Mouse (Mus musculus) B cell, adult (primary cell): ENCODE data around the gene Ccdc70. TPM values are rescaled to one million over a fixed set of nuclear protein-coding genes. Genes with fewer than 3 reads are reported as not detected.

Source experiments
- total RNA-seq: library from RNA; stranded (reverse); gene quantifications from 4 replicates; pipeline ENCODE4 v1.2.4, GENCODE M21; 2023; ENCODE audit not compliant: inconsistent age

Gene Ccdc70
- not detected in 4 replicates for total RNA-seq

DNA sequence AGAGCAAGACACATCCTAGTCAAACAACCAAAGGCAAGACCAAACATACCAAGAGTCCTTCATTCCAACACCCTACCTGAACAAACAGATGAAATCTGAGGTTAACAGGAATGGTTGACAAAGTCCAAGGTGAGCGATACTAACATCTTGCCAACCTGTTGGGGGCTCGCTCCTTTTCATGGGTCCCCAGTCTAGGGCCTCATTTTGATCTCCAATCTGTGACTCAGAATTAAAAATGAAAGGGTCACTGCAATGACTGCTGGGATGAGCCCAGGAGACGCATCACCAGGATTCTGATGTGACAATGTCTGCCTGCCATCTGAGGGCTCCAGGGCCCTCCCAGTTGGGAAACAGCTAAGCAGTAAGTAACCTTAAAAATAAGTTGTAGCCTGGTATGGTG is at the start of gene Ccdc70:
Gene Ccdc70, plus strand, starts transcription at position 301 of the 400 bp plus-strand sequence.

DNA sequence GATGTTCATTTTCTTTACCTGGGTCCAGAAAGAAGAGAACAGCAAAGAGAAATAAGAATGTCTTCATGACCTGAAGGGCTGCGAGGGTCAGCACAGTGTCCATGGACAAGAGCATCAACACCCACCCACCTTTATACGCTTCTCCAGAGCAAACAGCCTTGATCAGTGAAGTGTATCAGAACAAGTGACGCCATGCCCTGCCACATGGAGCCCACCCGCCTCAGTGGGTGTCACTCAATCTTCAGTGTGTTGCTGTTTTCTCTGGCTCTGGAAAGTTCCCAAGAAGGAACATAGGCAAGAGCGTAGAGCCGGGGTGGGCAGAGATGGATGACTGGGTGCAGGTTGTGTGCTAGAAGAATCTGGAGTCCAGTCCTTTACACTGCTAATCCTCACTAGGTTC is 37.0 kb upstream of the Ccdc70 start, which contains the start of gene Defb15:
Gene Defb15, minus strand, starts transcription at position 101 of the 400 bp plus-strand sequence.

DNA sequence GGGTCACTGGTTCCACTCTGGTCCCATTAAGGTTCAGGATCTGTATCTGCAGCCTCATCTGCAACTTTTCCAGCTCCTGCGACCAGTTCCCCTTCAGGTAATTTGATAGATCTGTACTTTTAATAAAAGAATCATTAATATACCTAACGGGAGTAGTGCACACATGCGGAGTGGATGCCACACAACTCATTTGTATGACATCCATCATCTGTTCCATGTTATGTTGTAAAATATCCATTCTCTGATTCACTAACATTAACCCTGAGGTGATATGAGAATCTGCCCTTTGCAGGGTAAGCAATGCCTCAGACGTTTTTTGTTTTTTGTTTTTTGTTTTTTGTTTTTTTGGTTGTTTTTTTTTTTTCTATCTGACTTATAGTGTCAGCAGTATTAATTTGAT is 31.5 kb upstream of the Ccdc70 start, which contains the start of gene Defb35:
Gene Defb35, plus strand, starts transcription at position 301 of the 400 bp plus-strand sequence.

DNA sequence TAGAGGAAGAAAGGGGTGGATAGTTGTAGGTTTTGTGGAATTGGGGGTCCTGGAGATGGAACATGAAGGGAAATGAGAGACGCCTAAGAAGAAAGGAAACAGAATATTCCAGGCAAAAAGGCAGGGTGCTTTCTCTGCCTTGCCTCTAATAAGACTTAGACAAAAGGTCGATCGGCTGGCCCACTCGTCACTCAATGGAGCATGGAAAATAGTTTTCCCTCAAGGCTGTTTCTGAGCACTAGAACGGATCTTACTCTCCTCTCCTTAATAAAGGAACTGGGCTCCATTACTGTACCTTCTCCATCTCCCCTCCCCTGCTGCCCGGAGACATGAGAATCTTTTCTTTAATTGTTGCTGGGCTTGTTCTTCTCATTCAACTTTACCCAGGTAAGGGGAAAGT is 23.1 kb upstream of the Ccdc70 start, which contains the start of gene Defb13:
Gene Defb13, plus strand, starts transcription at position 301 of the 400 bp plus-strand sequence.

DNA sequence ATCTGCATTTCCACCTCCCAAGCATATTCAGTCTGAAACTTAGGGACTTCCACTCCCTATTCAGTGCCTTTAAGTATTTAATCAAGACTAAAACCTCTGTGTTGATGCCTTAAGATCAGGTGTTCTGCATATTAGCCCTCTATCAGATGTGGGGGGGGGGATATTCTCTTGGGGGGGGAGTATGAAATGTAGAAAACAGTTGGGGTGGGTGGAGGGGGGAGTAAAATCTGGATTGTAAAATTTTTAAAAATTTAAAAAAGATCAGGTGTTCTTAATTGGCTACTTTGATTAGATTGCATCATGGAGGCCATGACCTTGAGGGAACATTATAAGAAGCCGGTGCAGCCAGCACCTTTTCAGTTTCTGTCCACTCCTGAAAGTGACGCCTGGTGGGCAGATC is 11.2 kb upstream of the Ccdc70 start, which contains the start of gene Fam90a1a:
Gene Fam90a1a, plus strand, starts transcription at position 301 of the 400 bp plus-strand sequence.

Other genes starting within 250 kb of the Ccdc70 start
- not detected in 4 replicates for gene Defa24, start 235.3 kb upstream of the Ccdc70 start, total RNA-seq
- not detected in 4 replicates for gene Defb50, start 146.2 kb upstream of the Ccdc70 start, total RNA-seq
- gene Defb2, start 129.8 kb upstream of the Ccdc70 start, total RNA-seq: not detected in 4 replicates
- not detected in 4 replicates for gene Defb10, start 110.9 kb upstream of the Ccdc70 start, total RNA-seq
- not detected in 4 replicates for gene Defb9, start 84.4 kb upstream of the Ccdc70 start, total RNA-seq
- not detected in 4 replicates for gene Defb11, start 63.4 kb upstream of the Ccdc70 start, total RNA-seq
- not detected in 4 replicates for gene Defb15, start 37.1 kb upstream of the Ccdc70 start, total RNA-seq
- gene Defb35, start 31.4 kb upstream of the Ccdc70 start, total RNA-seq: not detected in 4 replicates
- not detected in 4 replicates for gene Defb13, start 23.0 kb upstream of the Ccdc70 start, total RNA-seq
- not detected in 4 replicates for gene Fam90a1a, start 11.1 kb upstream of the Ccdc70 start, total RNA-seq
- gene Atp7b, start 90.5 kb downstream of the Ccdc70 start, total RNA-seq: 0.19 to 0.58 TPM (median 0.36 TPM) in 4 replicates
- 14.8 to 24.1 TPM (median 20.4 TPM) in 4 replicates for gene Alg11, start 90.9 kb downstream of the Ccdc70 start, total RNA-seq
- gene Nek5, start 155.3 kb downstream of the Ccdc70 start, total RNA-seq: not detected in 4 replicates
- 4.6 to 6.4 TPM (median 5.3 TPM) in 4 replicates for gene Nek3, start 196.7 kb downstream of the Ccdc70 start, total RNA-seq
- 1.7 to 2.7 TPM (median 2.1 TPM) in 4 replicates for gene Ckap2, start 216.0 kb downstream of the Ccdc70 start, total RNA-seq
- gene Vps36, start 223.0 kb downstream of the Ccdc70 start, total RNA-seq: 24.5 to 32.8 TPM (median 27.5 TPM) in 4 replicates